Mouse (Mus musculus): Measurements from ENCODE around the gene Efna3. TPM values are rescaled to one million over a fixed set of nuclear protein-coding genes. Genes with fewer than 3 reads are reported as not detected.

Gene Efna3
- polyA plus RNA-seq, 1 experiment from 2014 or later: 4.4 TPM

- H3K4me3 ChIP-seq (ENCODE audit: low read depth, low read length): peak within 1 kb of the TSS; percentile 69
- no peak for TF ChIP-seq CTCF (IDR thresholded peaks at IDR 0.05)
- no peak for TF ChIP-seq EP300 (IDR thresholded peaks at IDR 0.05)
- peak within 1 kb of the TSS; percentile 70 for H3K9ac ChIP-seq (replicated peaks; ENCODE audit: low read depth)
- DNase-seq (ENCODE audit: low spot score) (peak; percentile 87), ATAC-seq (peak; percentile 87)
- H3K4me2 ChIP-seq (replicated peaks; ENCODE audit: low read depth, low read length): peak within 1 kb of the TSS; percentile 94
- H3K27ac ChIP-seq (ENCODE audit: low read length): peak within 1 kb of the TSS; percentile 83
- H3K27me3 ChIP-seq (replicated peaks; ENCODE audit: insufficient read depth, low read length): no peaks in the 10 kb centered on the region
- 0 out of 2 replicates have a peak, but pooled peaks cover 3% of the 10 kb centered on the region for H3K36me3 ChIP-seq (ENCODE audit: insufficient read depth, low read length)
- H3K4me1 ChIP-seq (ENCODE audit: insufficient read depth, low read depth, low read length): no peaks in the 10 kb centered on the region
- H3K9me3 ChIP-seq (ENCODE audit: low read length): no peaks in the 10 kb centered on the region
- under 1% methylated on average over 58 of the region's 59 CpGs for WGBS
These were observed 27.2 kb upstream of the Efna3 start, which contains the start of gene Adam15 for GRCm38 (mm10) chr3:89349869-89350501. Gene Adam15, minus strand, starts transcription at chr3:89349996.

- WGBS: 1% methylated on average over 38 of the region's 38 CpGs
- ATAC-seq: peak; percentile 68
- Histone ChIP-seq H3K27ac (ENCODE audit: low read length) (peak overlapping the region; percentile 83), H3K27me3 (replicated peaks; ENCODE audit: insufficient read depth, low read length) (no peaks in the 10 kb centered on the region), H3K36me3 (ENCODE audit: insufficient read depth, low read length) (0 out of 2 replicates have a peak, but pooled peaks cover 7% of the 10 kb centered on the region), H3K4me2 (replicated peaks; ENCODE audit: low read depth, low read length) (peak overlapping the region; percentile 94), H3K4me1 (ENCODE audit: insufficient read depth, low read depth, low read length) (no peaks in the 10 kb centered on the region), H3K9ac (replicated peaks; ENCODE audit: low read depth) (peak overlapping the region; percentile 70), H3K9me3 (ENCODE audit: low read length) (no peaks in the 10 kb centered on the region), H3K4me3 (ENCODE audit: low read depth, low read length) (peak overlapping the region; percentile 69)
- DNase-seq (ENCODE audit: low spot score): peak; percentile 82
- TF ChIP-seq EP300 (IDR thresholded peaks at IDR 0.05): peak; percentile 24; the same call in 1 of the 2 replicates
- no peak for TF ChIP-seq CTCF (IDR thresholded peaks at IDR 0.05)
These were observed 26.4 kb upstream of the Efna3 start for GRCm38 (mm10) chr3:89348911-89349868.

GRCm38 (mm10) chr3:89347916-89348315 is 25.2 kb upstream of the Efna3 start:
- peak overlapping the region; percentile 69; the same call in 1 of the 2 replicates for H3K4me3 ChIP-seq (ENCODE audit: low read depth, low read length)
- H3K9ac ChIP-seq (replicated peaks; ENCODE audit: low read depth): no peak overlapping the region
- TF ChIP-seq CTCF (IDR thresholded peaks at IDR 0.05): no peak
- TF ChIP-seq EP300 (IDR thresholded peaks at IDR 0.05): peak; percentile 48
- ATAC-seq (peak; percentile 31), DNase-seq (ENCODE audit: low spot score) (peak; percentile 60)
- 0 out of 2 replicates have a peak, but pooled peaks cover 7% of the 10 kb centered on the region for H3K36me3 ChIP-seq (ENCODE audit: insufficient read depth, low read length)
- H3K4me2 ChIP-seq (replicated peaks; ENCODE audit: low read depth, low read length): peak overlapping the region; percentile 94
- peak overlapping the region; percentile 83; the same call in 1 of the 2 replicates for H3K27ac ChIP-seq (ENCODE audit: low read length)
- H3K9me3 ChIP-seq (ENCODE audit: low read length): no peaks in the 10 kb centered on the region
- 72% methylated on average over 1 of the region's 1 CpGs for whole genome bisulfite sequencing
- H3K4me1 ChIP-seq (ENCODE audit: insufficient read depth, low read depth, low read length): no peaks in the 10 kb centered on the region
- no peaks in the 10 kb centered on the region for H3K27me3 ChIP-seq (replicated peaks; ENCODE audit: insufficient read depth, low read length)

GRCm38 (mm10) chr3:89346815-89347540 is 24.2 kb upstream of the Efna3 start:
- Histone ChIP-seq H3K4me2 (replicated peaks; ENCODE audit: low read depth, low read length) (0 out of 2 replicates have a peak overlapping the region, but pooled peaks have one; percentile 22), H3K27me3 (replicated peaks; ENCODE audit: insufficient read depth, low read length) (no peaks in the 10 kb centered on the region), H3K4me3 (ENCODE audit: low read depth, low read length) (no peak overlapping the region), H3K9me3 (ENCODE audit: low read length) (no peaks in the 10 kb centered on the region), H3K36me3 (ENCODE audit: insufficient read depth, low read length) (0 out of 2 replicates have a peak, but pooled peaks cover 7% of the 10 kb centered on the region), H3K27ac (ENCODE audit: low read length) (no peak overlapping the region; the same call in 1 of the 2 replicates), H3K4me1 (ENCODE audit: insufficient read depth, low read depth, low read length) (no peaks in the 10 kb centered on the region), H3K9ac (replicated peaks; ENCODE audit: low read depth) (no peak overlapping the region)
- no peak for TF ChIP-seq CTCF (IDR thresholded peaks at IDR 0.05)
- no peak for TF ChIP-seq EP300 (IDR thresholded peaks at IDR 0.05)
- DNase-seq (ENCODE audit: low spot score) (no peak), ATAC-seq (no peak)
- WGBS: 79% methylated on average over 9 of the region's 10 CpGs

GRCm38 (mm10) chr3:89343279-89343678 is 20.5 kb upstream of the Efna3 start:
- Histone ChIP-seq H3K4me3 (ENCODE audit: low read depth, low read length) (no peak overlapping the region), H3K27me3 (replicated peaks; ENCODE audit: insufficient read depth, low read length) (no peaks in the 10 kb centered on the region), H3K9me3 (ENCODE audit: low read length) (no peaks in the 10 kb centered on the region), H3K27ac (ENCODE audit: low read length) (no peak overlapping the region), H3K4me2 (replicated peaks; ENCODE audit: low read depth, low read length) (no peak overlapping the region), H3K9ac (replicated peaks; ENCODE audit: low read depth) (no peak overlapping the region), H3K4me1 (ENCODE audit: insufficient read depth, low read depth, low read length) (no peaks in the 10 kb centered on the region), H3K36me3 (ENCODE audit: insufficient read depth, low read length) (0 out of 2 replicates have a peak, but pooled peaks cover 7% of the 10 kb centered on the region)
- ATAC-seq (no peak), DNase-seq (ENCODE audit: low spot score) (no peak)
- no peak for TF ChIP-seq EP300 (IDR thresholded peaks at IDR 0.05)
- TF ChIP-seq CTCF (IDR thresholded peaks at IDR 0.05): no peak
- WGBS: 82% methylated on average over 7 of the region's 7 CpGs

All from lung, postnatal 0 days (tissue).